Mouse (Mus musculus) embryonic fibroblast, embryonic 13.5 days (primary cell): ENCODE data around the gene Ugt1a5.
"Not testable (repeated sequence)": the region's sequence is repeated elsewhere in the genome, so short reads cannot be mapped to it uniquely, and the experiment has no call there.

Experiments used
- CTCF ChIP-seq: IDR thresholded peaks from 2 replicates; pipeline ENCODE4 v1.5.1; 2011; ENCODE audit warnings: mild to moderate bottlenecking, control low read depth, low read length, moderate library complexity, borderline replicate concordance; ENCODE audit not compliant: insufficient read depth
- POLR2A ChIP-seq: IDR thresholded peaks from 2 replicates; pipeline ENCODE4 v1.6.1; 2011; ENCODE audit warnings: low read depth, mild to moderate bottlenecking, control low read depth, low read length, moderate library complexity

DNA sequence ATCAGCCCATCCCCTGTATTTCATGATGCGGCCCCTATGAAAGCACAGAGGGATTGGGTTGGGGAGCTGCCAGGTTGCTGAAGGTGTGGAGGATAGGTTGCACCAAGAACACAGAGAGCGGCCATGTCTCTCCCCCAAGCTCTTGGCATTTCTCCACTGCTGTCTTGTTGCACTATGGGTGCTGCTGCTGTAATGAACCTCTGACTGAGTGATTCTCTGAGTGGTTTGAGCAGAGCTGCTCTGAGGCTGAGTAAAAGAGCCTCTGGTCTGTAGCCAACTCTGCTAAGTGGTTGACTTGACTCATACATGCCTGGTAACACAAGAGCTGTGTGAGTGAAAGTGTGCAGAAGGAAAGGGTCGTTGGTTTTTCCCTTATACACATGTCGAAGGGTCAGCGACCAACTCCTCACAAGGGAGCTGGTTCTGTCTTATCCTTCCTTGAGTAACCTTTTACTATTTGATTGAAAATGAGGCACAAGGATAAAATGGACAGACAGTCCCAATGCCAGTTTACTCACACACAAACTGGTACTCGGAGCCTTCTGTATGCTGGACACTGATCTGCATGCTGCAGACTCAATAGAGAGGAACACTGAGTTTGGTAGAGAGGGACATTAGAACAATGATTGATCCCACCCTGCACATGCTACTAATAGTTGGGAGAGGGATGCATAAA is 30.4 kb upstream of the Ugt1a5 start:
- TF ChIP-seq POLR2A, CTCF: not testable (repeated sequence)
